14 mouse cellular contexts compared by ENCODE assay signal in genomic region chr10:59956681-59957080, GRCm38 (mm10). TPM values are rescaled to one million over a fixed set of nuclear protein-coding genes. Genes with fewer than 3 reads are reported as not detected.
DNase-seq lines count a peak whose midpoint lies in the region; ATAC-seq and TF ChIP-seq lines count a peak whose summit lies in the region.
"Had no signal": no experiment of that assay in that cellular context is flagged by ENCODE, and none has a peak within 500 bp of the region (broad histone marks: within the 10 kb centered on the region; RNA-seq: fewer than 3 reads in every experiment).

No protein-coding gene starts in this region.

- H3K9ac ChIP-seq in forebrain, embryonic 11.5 days (ENCODE audit: low read length) = no peak overlapping the region
- H3K9ac ChIP-seq in forebrain, embryonic 16.5 days (replicated peaks; ENCODE audit: low read depth, low read length) = 0 out of 2 replicates have a peak overlapping the region, but pooled peaks have one; percentile 9
- H3K9ac ChIP-seq in midbrain, embryonic 11.5 days (ENCODE audit: low read length) = no peak overlapping the region
- H3K9ac ChIP-seq: intestine, embryonic 15.5 days; liver, embryonic 12.5 days; stomach, embryonic 15.5 days had no signal

- no peak overlapping the region for H3K4me3 ChIP-seq in forebrain, embryonic 10.5 days
- H3K4me3 ChIP-seq in forebrain, embryonic 11.5 days (ENCODE audit: low read depth, low read length) = no peak overlapping the region
- H3K4me3 ChIP-seq in E14TG2a.4 (replicated peaks; ENCODE audit: low read length) = peak overlapping the region; percentile 73; the same call in 1 of the 2 replicates
- no peak overlapping the region for H3K4me3 ChIP-seq in forebrain, embryonic 16.5 days (replicated peaks; ENCODE audit: low read length)
- H3K4me3 ChIP-seq in midbrain, embryonic 11.5 days (ENCODE audit: low read depth, low read length) = no peak overlapping the region
- H3K4me3 ChIP-seq: intestine, embryonic 15.5 days; liver, embryonic 12.5 days; stomach, embryonic 15.5 days had no signal

- no peaks in the 10 kb centered on the region for H3K36me3 ChIP-seq in forebrain, embryonic 10.5 days (replicated peaks)
- no peaks in the 10 kb centered on the region for H3K36me3 ChIP-seq in forebrain, embryonic 11.5 days (ENCODE audit: control insufficient read depth, insufficient read depth, low read length)
- H3K36me3 ChIP-seq in E14TG2a.4 (ENCODE audit: insufficient read depth, low read length) = no peaks in the 10 kb centered on the region
- no peaks in the 10 kb centered on the region for H3K36me3 ChIP-seq in forebrain, embryonic 16.5 days (ENCODE audit: control insufficient read depth, insufficient read depth)
- no peaks in the 10 kb centered on the region for H3K36me3 ChIP-seq in midbrain, embryonic 11.5 days (ENCODE audit: control insufficient read depth, insufficient read depth, low read length)
- H3K36me3 ChIP-seq: intestine, embryonic 15.5 days; liver, embryonic 12.5 days; stomach, embryonic 15.5 days had no signal

- no peak overlapping the region for H3K4me2 ChIP-seq in forebrain, embryonic 11.5 days (ENCODE audit: low read depth, low read length, severe bottlenecking)
- no peak overlapping the region for H3K4me2 ChIP-seq in forebrain, embryonic 16.5 days (ENCODE audit: low read length)
- H3K4me2 ChIP-seq in midbrain, embryonic 11.5 days = no peak overlapping the region
- H3K4me2 ChIP-seq: liver, embryonic 12.5 days; stomach, embryonic 15.5 days had no signal

- peaks cover 64% of the 10 kb centered on the region for H3K4me1 ChIP-seq in forebrain, embryonic 10.5 days
- peaks cover 29% of the 10 kb centered on the region for H3K4me1 ChIP-seq in forebrain, embryonic 11.5 days (replicated peaks; ENCODE audit: control insufficient read depth, insufficient read depth, low read length)
- H3K4me1 ChIP-seq in E14TG2a.4 (replicated peaks; ENCODE audit: low read depth, low read length) = peaks cover 79% of the 10 kb centered on the region
- H3K4me1 ChIP-seq in forebrain, embryonic 16.5 days (replicated peaks; ENCODE audit: control insufficient read depth, insufficient read depth, low read length) = peaks cover 41% of the 10 kb centered on the region
- H3K4me1 ChIP-seq in midbrain, embryonic 11.5 days (ENCODE audit: control insufficient read depth, insufficient read depth, low read length) = peaks cover 32% of the 10 kb centered on the region

- TF ChIP-seq CTCF in E14TG2a.4 (conservative IDR thresholded peaks at IDR 0.05; ENCODE audit: low read length) = no peak

- ATAC-seq in forebrain, embryonic 11.5 days (replicated peaks; ENCODE audit: low FRiP score) = no peak
- no peak for ATAC-seq in forebrain, embryonic 16.5 days
- ATAC-seq in midbrain, embryonic 11.5 days (ENCODE audit: low FRiP score) = no peak
- ATAC-seq: intestine, embryonic 15.5 days; liver, embryonic 12.5 days had no signal

- DNase-seq in forebrain, embryonic 10.5 days (ENCODE audit: extremely low spot score, low spot score) = no peak
- DNase-seq in forebrain, embryonic 11.5 days (ENCODE audit: low spot score) = no peak
- DNase-seq in midbrain, embryonic 11.5 days (ENCODE audit: low spot score, missing footprints) = no peak
- no peak for DNase-seq in thymus, postnatal 0 days (ENCODE audit: low spot score)
- no peak for DNase-seq in cerebellum, adult 11-12 months
- no peak for DNase-seq in cerebellum, adult 9-11 months
- DNase-seq: cerebellum, adult 9-10 months; kidney, postnatal 14 days; right cerebral cortex, postnatal 14 days had no signal

- H3K27me3 ChIP-seq in forebrain, embryonic 10.5 days (ENCODE audit: poor library complexity, severe bottlenecking) = peaks cover 29% of the 10 kb centered on the region
- no peaks in the 10 kb centered on the region for H3K27me3 ChIP-seq in forebrain, embryonic 11.5 days (ENCODE audit: control insufficient read depth, insufficient read depth, low read length)
- H3K27me3 ChIP-seq in E14TG2a.4 (ENCODE audit: insufficient read depth, low read length) = peaks cover 80% of the 10 kb centered on the region
- H3K27me3 ChIP-seq in forebrain, embryonic 16.5 days (replicated peaks; ENCODE audit: control insufficient read depth, insufficient read depth, low read length) = no peaks in the 10 kb centered on the region
- no peaks in the 10 kb centered on the region for H3K27me3 ChIP-seq in midbrain, embryonic 11.5 days (ENCODE audit: control insufficient read depth, insufficient read depth, low read length)
- H3K27me3 ChIP-seq: stomach, embryonic 15.5 days had no signal

- no peaks in the 10 kb centered on the region for H3K9me3 ChIP-seq in forebrain, embryonic 10.5 days
- H3K9me3 ChIP-seq in forebrain, embryonic 11.5 days (ENCODE audit: control insufficient read depth, low read length) = no peaks in the 10 kb centered on the region
- no peaks in the 10 kb centered on the region for H3K9me3 ChIP-seq in E14TG2a.4 (ENCODE audit: low read length)
- no peaks in the 10 kb centered on the region for H3K9me3 ChIP-seq in forebrain, embryonic 16.5 days (ENCODE audit: control insufficient read depth, low read length)
- no peaks in the 10 kb centered on the region for H3K9me3 ChIP-seq in midbrain, embryonic 11.5 days (ENCODE audit: control insufficient read depth, low read length)
- H3K9me3 ChIP-seq: intestine, embryonic 15.5 days; liver, embryonic 12.5 days; stomach, embryonic 15.5 days had no signal

- WGBS in forebrain, embryonic 10.5 days = 62% methylated on average over 5 of the region's 5 CpGs
- 64% methylated on average over 5 of the region's 5 CpGs for WGBS in forebrain, embryonic 11.5 days
- WGBS in forebrain, embryonic 16.5 days = 58% methylated on average over 5 of the region's 5 CpGs
- 63% methylated on average over 5 of the region's 5 CpGs for WGBS in midbrain, embryonic 11.5 days

- peak overlapping the region; percentile 84 for H3K27ac ChIP-seq in forebrain, embryonic 10.5 days
- no peak overlapping the region for H3K27ac ChIP-seq in forebrain, embryonic 11.5 days (ENCODE audit: low read depth, low read length)
- H3K27ac ChIP-seq in forebrain, embryonic 16.5 days (ENCODE audit: low read length) = peak overlapping the region; percentile 95
- peak overlapping the region; percentile 31 for H3K27ac ChIP-seq in midbrain, embryonic 11.5 days (ENCODE audit: low read depth, low read length)
- H3K27ac ChIP-seq: intestine, embryonic 15.5 days; liver, embryonic 12.5 days; stomach, embryonic 15.5 days had no signal

RNA-seq across cellular contexts. Expression of gene Ddit4, which starts 5.0 kb away (rescaled TPM):
- polyA plus RNA-seq in forebrain, embryonic 10.5 days (2016; fragmentation: Nextera tagmentation; extraction: Ambion mirVana) = 32.7 and 35.3 TPM in 2 replicates
- polyA plus RNA-seq in forebrain, embryonic 11.5 days (2014; fragmentation: Nextera tagmentation; extraction: Ambion mirVana) = 7.4 and 9.5 TPM in 2 replicates
- 75.5 and 79.6 TPM in 2 replicates for polyA plus RNA-seq in forebrain, embryonic 16.5 days (2015; fragmentation: Nextera tagmentation; extraction: Ambion mirVana)
- polyA plus RNA-seq in midbrain, embryonic 11.5 days (2014; fragmentation: Nextera tagmentation; extraction: Ambion mirVana) = 4.1 and 4.5 TPM in 2 replicates
- 50.6 and 54.7 TPM in 2 replicates for polyA plus RNA-seq in thymus, postnatal 0 days (2015; fragmentation: Nextera tagmentation; extraction: Ambion mirVana)

RNA-seq across cellular contexts. Expression of gene Ascc1, which starts 45.9 kb away (rescaled TPM):
- polyA plus RNA-seq in forebrain, embryonic 10.5 days (2016; fragmentation: Nextera tagmentation; extraction: Ambion mirVana) = 33.5 and 34.7 TPM in 2 replicates
- polyA plus RNA-seq in forebrain, embryonic 11.5 days (2014; fragmentation: Nextera tagmentation; extraction: Ambion mirVana) = 35.8 and 38.4 TPM in 2 replicates
- 45.1 and 50.0 TPM in 2 replicates for polyA plus RNA-seq in forebrain, embryonic 16.5 days (2015; fragmentation: Nextera tagmentation; extraction: Ambion mirVana)
- polyA plus RNA-seq in midbrain, embryonic 11.5 days (2014; fragmentation: Nextera tagmentation; extraction: Ambion mirVana) = 42.5 and 43.6 TPM in 2 replicates
- 38.5 and 43.2 TPM in 2 replicates for polyA plus RNA-seq in thymus, postnatal 0 days (2015; fragmentation: Nextera tagmentation; extraction: Ambion mirVana)

RNA-seq across cellular contexts. Expression of gene Anapc16, which starts 46.3 kb away (rescaled TPM):
- polyA plus RNA-seq in forebrain, embryonic 10.5 days (2016; fragmentation: Nextera tagmentation; extraction: Ambion mirVana) = 96.8 and 108 TPM in 2 replicates
- 94.6 and 99.4 TPM in 2 replicates for polyA plus RNA-seq in forebrain, embryonic 11.5 days (2014; fragmentation: Nextera tagmentation; extraction: Ambion mirVana)
- 112 and 115 TPM in 2 replicates for polyA plus RNA-seq in forebrain, embryonic 16.5 days (2015; fragmentation: Nextera tagmentation; extraction: Ambion mirVana)
- 87.2 and 98.5 TPM in 2 replicates for polyA plus RNA-seq in midbrain, embryonic 11.5 days (2014; fragmentation: Nextera tagmentation; extraction: Ambion mirVana)
- polyA plus RNA-seq in thymus, postnatal 0 days (2015; fragmentation: Nextera tagmentation; extraction: Ambion mirVana) = 139 and 168 TPM in 2 replicates
